Mouse (Mus musculus) liver, postnatal 0 days (tissue): ENCODE data around the gene Smpd1. TPM values are rescaled to one million over a fixed set of nuclear protein-coding genes. Genes with fewer than 3 reads are reported as not detected.

Experiments
- ATAC-seq: fragments of 200-750 bp; cut with Nextera tagmentation; 2 replicates; pipeline ENCODE4 v1.8.0; 2017; ENCODE audit warnings: mild to moderate bottlenecking, moderate library complexity
- DNase-seq: peaks from one replicate; pipeline ENCODE4 v3.0.0-alpha.2; 2016
- H3K27ac ChIP-seq: fragments of 300-500 bp; sonication (generic); 2 replicates; pipeline ENCODE4 v1.5.1; 2014; ENCODE audit warnings: antibody characterized with exemption, moderate library complexity, mild to moderate bottlenecking, low read depth
- H3K27me3 ChIP-seq: fragments of 300-500 bp; sonication (generic); 2 replicates; pipeline ENCODE4 v1.6.1; 2014; ENCODE audit warnings: low read length, control low read depth, mixed read lengths; ENCODE audit not compliant: insufficient read depth
- H3K36me3 ChIP-seq: fragments of 300-500 bp; sonication (generic); replicated peaks from 2 replicates; pipeline ENCODE4 v1.6.1; 2014; ENCODE audit warnings: mild to moderate bottlenecking, control low read depth, low read length, moderate library complexity, mixed read lengths; ENCODE audit not compliant: insufficient read depth
- H3K4me1 ChIP-seq: fragments of 300-500 bp; sonication (generic); 2 replicates; pipeline ENCODE4 v1.6.1; 2014; ENCODE audit warnings: antibody characterized with exemption, mild to moderate bottlenecking, control low read depth; ENCODE audit not compliant: insufficient read depth
- H3K4me2 ChIP-seq: fragments of 300-500 bp; sonication (generic); 2 replicates; pipeline ENCODE4 v1.6.1; 2014; ENCODE audit warnings: low read depth, mild to moderate bottlenecking, low read length, moderate library complexity, mixed read lengths
- H3K4me3 ChIP-seq: fragments of 300-500 bp; sonication (generic); 2 replicates; pipeline ENCODE4 v1.5.1; 2014; ENCODE audit warnings: low read depth, low read length
- H3K9ac ChIP-seq: fragments of 300-500 bp; sonication (generic); replicated peaks from 2 replicates; pipeline ENCODE4 v1.6.1; 2014; ENCODE audit warnings: mild to moderate bottlenecking, moderate library complexity
- H3K9me3 ChIP-seq: fragments of 300-500 bp; sonication (generic); 2 replicates; pipeline ENCODE4 v1.6.1; 2016; ENCODE audit warnings: mild to moderate bottlenecking, control low read depth, low read length, mixed read lengths
- CTCF ChIP-seq: sonication (generic); IDR thresholded peaks from 2 replicates; pipeline ENCODE4 v1.5.1; 2016; ENCODE audit warnings: antibody characterized with exemption, low read depth
- EP300 ChIP-seq: IDR thresholded peaks from 2 replicates; pipeline ENCODE4 v1.6.1; 2016; ENCODE audit warnings: antibody characterized with exemption, low read depth, mild to moderate bottlenecking
- WGBS: fragments of 180-500 bp; shearing (Covaris S2); extraction: QIAGEN DNeasy Blood & Tissue Kit; methylation state at CpG from one replicate; pipeline ENCODE4 v1.1.7; 2014; ENCODE audit not compliant: insufficient replicate concordance; 5-methylcytosine and 5-hydroxymethylcytosine counted together
- polyA plus RNA-seq: library from polyadenylated mRNA; unstranded; fragments of >200 nt; fragmentation: Nextera tagmentation; extraction: Ambion mirVana; gene quantifications from 2 replicates; pipeline ENCODE4 v1.2.1, GENCODE M21; 2015

Smpd1 gene
- polyA plus RNA-seq: 21.6 and 24.0 TPM in 2 replicates

DNA sequence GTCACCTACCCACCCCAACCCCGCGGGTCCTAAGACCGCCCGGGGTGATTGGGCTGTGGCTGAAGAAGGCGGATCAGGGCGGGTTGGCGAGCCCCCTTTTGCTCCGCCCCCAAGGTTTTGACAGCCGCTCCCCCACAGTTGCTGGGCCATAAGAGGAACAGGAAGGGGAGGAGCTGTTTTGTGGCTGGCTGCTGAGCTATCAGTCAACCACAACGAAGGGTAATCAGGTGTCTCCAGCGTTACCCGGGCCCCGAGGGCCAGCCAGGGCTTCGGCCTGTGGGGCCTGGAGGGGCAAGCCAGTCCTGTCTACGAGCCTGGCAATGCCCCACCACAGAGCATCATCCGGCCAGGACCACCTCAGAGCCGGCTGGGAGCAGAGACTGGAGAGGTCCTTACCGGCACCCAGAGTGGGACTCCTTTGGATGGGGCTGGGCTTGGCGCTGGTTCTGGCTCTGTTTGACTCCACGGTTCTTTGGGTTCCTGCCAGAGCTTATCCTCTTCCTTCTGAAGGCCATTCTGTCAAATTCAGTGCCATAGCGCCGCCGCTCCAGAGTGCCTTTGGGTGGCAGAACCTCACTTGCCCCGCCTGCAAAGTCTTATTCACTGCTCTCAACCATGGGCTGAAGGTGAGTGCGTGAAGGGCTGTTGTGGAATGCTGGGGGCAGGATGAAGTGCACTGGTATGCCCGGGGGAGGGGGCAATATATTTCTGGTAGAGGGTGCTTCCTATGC, at the start of gene Smpd1:
Smpd1 (plus strand) TSS at position 149 of the 731 bp plus-strand sequence.
- Histone ChIP-seq H3K4me1 (peaks cover 15% of the 10 kb centered on the region; the same call in 1 of the 2 replicates), H3K4me2 (peak within 1 kb of the TSS; percentile 94), H3K36me3 (peaks cover 11% of the 10 kb centered on the region), H3K9ac (peak within 1 kb of the TSS; percentile 89), H3K4me3 (peak within 1 kb of the TSS; percentile 80), H3K27me3 (no peaks in the 10 kb centered on the region), H3K27ac (peak within 1 kb of the TSS; percentile 81), H3K9me3 (no peaks in the 10 kb centered on the region)
- ATAC-seq (peak; percentile 98), DNase-seq (peak; percentile 91)
- WGBS: 3% methylated on average over 26 of the region's 26 CpGs
- no peak for TF ChIP-seq CTCF
- no peak for TF ChIP-seq EP300

DNA sequence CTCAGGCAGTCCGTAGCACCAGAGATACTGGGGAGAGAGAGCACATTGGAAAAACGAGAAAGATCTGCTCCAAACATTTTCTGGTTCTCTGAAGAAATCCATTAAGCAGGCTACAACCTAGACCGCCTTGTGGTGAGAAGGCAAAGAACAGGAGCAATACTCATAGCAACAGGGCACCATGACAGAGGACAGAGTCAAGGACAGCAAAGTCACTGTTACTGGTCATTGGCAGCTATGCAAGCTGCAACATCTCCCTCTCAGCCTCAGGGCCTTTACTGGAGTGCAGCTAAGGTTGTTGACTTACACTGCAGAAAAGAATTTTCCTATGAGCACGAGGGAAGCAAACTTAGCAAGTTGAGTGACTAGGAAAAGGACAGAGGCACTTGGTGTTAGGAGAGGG, 46.9 kb upstream of the Smpd1 start:
- DNase-seq: no peak
- Histone ChIP-seq H3K36me3 (no peaks in the 10 kb centered on the region), H3K27ac (no peak overlapping the region), H3K9ac (no peak overlapping the region), H3K4me1 (no peaks in the 10 kb centered on the region), H3K27me3 (no peaks in the 10 kb centered on the region), H3K4me2 (no peak overlapping the region), H3K4me3 (no peak overlapping the region), H3K9me3 (no peaks in the 10 kb centered on the region)
- no peak for ATAC-seq
- no peak for TF ChIP-seq CTCF
- TF ChIP-seq EP300: no peak
- WGBS: 61% methylated on average over 4 of the region's 4 CpGs

DNA sequence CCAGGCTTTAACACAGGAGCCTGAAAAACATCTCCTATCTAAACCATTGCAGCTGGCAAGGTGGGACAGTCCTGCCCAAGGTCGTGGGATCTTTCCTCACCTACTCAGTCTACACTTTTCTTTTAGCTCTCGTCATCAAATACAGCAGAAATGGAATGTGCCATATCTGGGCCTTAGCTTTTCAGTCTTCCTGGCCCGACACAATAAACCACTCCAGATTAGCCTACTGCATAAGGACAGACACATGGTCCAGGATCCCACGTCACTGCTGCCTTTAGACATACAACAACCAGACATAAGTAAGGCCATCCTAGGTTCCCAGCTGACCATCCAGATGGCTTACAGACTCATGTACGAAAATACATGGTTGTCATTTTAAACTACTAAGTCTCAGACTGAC, 44.0 kb upstream of the Smpd1 start:
- Histone ChIP-seq H3K36me3 (no peaks in the 10 kb centered on the region), H3K27ac (no peak overlapping the region), H3K9ac (no peak overlapping the region), H3K4me3 (no peak overlapping the region), H3K4me1 (no peaks in the 10 kb centered on the region), H3K9me3 (no peaks in the 10 kb centered on the region), H3K27me3 (no peaks in the 10 kb centered on the region), H3K4me2 (no peak overlapping the region)
- DNase-seq (no peak), ATAC-seq (no peak)
- 70% methylated on average over 5 of the region's 5 CpGs for WGBS
- TF ChIP-seq CTCF (no peak), EP300 (no peak)

DNA sequence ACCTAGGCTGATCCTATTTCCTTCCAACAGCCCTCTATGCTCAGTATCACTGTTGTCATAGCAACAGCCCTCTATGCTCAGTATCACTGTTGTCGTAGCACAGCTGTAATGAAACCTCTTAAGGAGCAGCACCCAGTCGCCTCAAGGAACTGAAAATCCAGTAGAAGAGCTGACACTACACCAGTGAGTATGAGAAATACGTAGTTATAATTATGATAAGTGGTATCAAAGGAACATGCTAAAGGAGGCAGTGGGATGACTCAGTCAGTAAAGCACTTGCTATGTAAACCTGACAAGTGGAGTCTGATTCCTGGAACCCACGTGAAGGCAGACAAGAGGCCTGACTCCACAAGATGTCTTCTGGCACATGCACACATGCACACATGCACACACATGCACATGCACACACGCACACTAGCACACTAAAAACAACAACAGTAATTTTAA, 40.3 kb upstream of the Smpd1 start:
- no peak for ATAC-seq
- no peak for DNase-seq
- H3K4me1 ChIP-seq: no peaks in the 10 kb centered on the region
- no peaks in the 10 kb centered on the region for H3K27me3 ChIP-seq
- H3K4me3 ChIP-seq: no peak overlapping the region
- no peaks in the 10 kb centered on the region for H3K36me3 ChIP-seq
- no peak overlapping the region for H3K27ac ChIP-seq
- H3K9ac ChIP-seq: no peak overlapping the region
- WGBS: 66% methylated on average over 5 of the region's 5 CpGs
- no peaks in the 10 kb centered on the region for H3K9me3 ChIP-seq
- TF ChIP-seq EP300 (no peak), CTCF (no peak)
- no peak overlapping the region for H3K4me2 ChIP-seq

DNA sequence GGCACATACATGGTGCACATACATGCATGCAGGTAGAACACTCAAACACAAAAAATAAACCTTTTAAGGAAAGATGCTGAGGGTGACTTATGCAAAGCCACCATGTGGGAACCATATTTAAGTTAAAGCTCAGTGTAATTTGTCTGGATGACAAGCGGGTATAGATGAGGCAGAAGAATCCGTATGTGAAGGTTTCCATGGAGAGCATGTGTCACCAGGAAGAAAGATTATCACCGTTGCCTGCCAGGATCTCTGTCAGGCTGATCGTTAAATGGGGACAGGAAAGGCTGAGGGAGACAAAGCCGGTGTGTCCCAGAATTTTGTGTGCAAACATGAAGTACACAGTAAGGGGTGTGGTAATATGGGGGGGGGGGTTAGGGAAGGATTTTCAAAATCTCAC, 39.6 kb upstream of the Smpd1 start:
- 60% methylated on average over 5 of the region's 5 CpGs for WGBS
- no peaks in the 10 kb centered on the region for H3K4me1 ChIP-seq

DNA sequence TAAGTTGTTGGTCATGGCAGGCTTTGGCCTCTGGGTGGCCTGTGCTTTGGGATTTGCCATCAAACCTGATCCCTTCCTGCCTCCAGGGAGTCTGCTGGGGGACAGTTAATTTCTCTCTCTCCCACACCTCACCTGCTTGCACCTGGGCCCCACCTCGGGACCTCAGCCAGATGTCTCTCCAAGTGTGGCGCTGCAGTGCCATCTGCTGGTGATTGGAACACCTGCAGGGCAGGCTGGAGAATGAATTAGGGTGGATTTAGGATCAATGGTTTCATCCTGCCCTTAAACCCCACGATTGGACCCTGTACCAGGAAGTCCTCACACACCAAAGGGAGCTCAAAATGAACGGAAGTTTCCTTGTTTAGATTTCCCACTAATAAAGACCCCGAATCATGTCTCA, 39.0 kb upstream of the Smpd1 start:
- ATAC-seq (peak; percentile 45; the same call in 1 of the 2 replicates), DNase-seq (peak; percentile 69)
- WGBS: 4% methylated on average over 5 of the region's 5 CpGs

More for the DNA sequence above, 39.6 kb upstream of the Smpd1 start:
- TF ChIP-seq EP300: no peak
- TF ChIP-seq CTCF: no peak
- ATAC-seq: no peak
- Histone ChIP-seq H3K9me3 (no peaks in the 10 kb centered on the region), H3K36me3 (no peaks in the 10 kb centered on the region), H3K27me3 (no peaks in the 10 kb centered on the region), H3K27ac (no peak overlapping the region), H3K4me3 (no peak overlapping the region), H3K4me2 (no peak overlapping the region), H3K9ac (no peak overlapping the region)
- no peak for DNase-seq

More for the DNA sequence above, 39.0 kb upstream of the Smpd1 start:
- H3K4me2 ChIP-seq: no peak overlapping the region
- no peak overlapping the region for H3K4me3 ChIP-seq
- no peaks in the 10 kb centered on the region for H3K36me3 ChIP-seq
- TF ChIP-seq CTCF (peak; percentile 90), EP300 (no peak)
- no peaks in the 10 kb centered on the region for H3K27me3 ChIP-seq
- no peak overlapping the region for H3K27ac ChIP-seq
- H3K4me1 ChIP-seq: no peaks in the 10 kb centered on the region
- H3K9ac ChIP-seq: no peak overlapping the region
- no peaks in the 10 kb centered on the region for H3K9me3 ChIP-seq
